Mouse (Mus musculus) lung, postnatal 0 days (tissue): ENCODE results near the gene Camk2b. TPM values are rescaled to one million over a fixed set of nuclear protein-coding genes. Genes with fewer than 3 reads are reported as not detected.

ENCODE experiments used
- ATAC-seq: fragments of 200-750 bp; cut with Nextera tagmentation; 2 replicates; pipeline ENCODE4 v1.8.0; 2017; ENCODE audit warnings: moderate library complexity
- DNase-seq: peaks from one replicate; pipeline ENCODE4 v3.0.0-alpha.2; 2016; ENCODE audit warnings: low spot score
- H3K27ac ChIP-seq: fragments of 300-500 bp; sonication (generic); 2 replicates; pipeline ENCODE4 v1.5.1; 2014; ENCODE audit warnings: antibody characterized with exemption, mild to moderate bottlenecking, low read length, mixed read lengths
- H3K27me3 ChIP-seq: fragments of 300-500 bp; sonication (generic); replicated peaks from 2 replicates; pipeline ENCODE4 v1.6.1; 2014; ENCODE audit warnings: low read length, mixed read lengths; ENCODE audit not compliant: insufficient read depth
- H3K36me3 ChIP-seq: fragments of 300-500 bp; sonication (generic); 2 replicates; pipeline ENCODE4 v1.6.1; 2014; ENCODE audit warnings: low read length, mixed read lengths; ENCODE audit not compliant: insufficient read depth
- H3K4me1 ChIP-seq: fragments of 300-500 bp; sonication (generic); 2 replicates; pipeline ENCODE4 v1.6.1; 2014; ENCODE audit warnings: antibody characterized with exemption, low read depth, low read length, mixed read lengths; ENCODE audit not compliant: insufficient read depth
- H3K4me2 ChIP-seq: fragments of 300-500 bp; sonication (generic); replicated peaks from 2 replicates; pipeline ENCODE4 v1.6.1; 2014; ENCODE audit warnings: low read depth, mild to moderate bottlenecking, low read length, moderate library complexity, mixed read lengths
- H3K4me3 ChIP-seq: fragments of 300-500 bp; sonication (generic); 2 replicates; pipeline ENCODE4 v1.5.1; 2014; ENCODE audit warnings: low read depth, low read length
- H3K9ac ChIP-seq: fragments of 300-500 bp; sonication (generic); replicated peaks from 2 replicates; pipeline ENCODE4 v1.6.1; 2014; ENCODE audit warnings: low read depth, mild to moderate bottlenecking
- H3K9me3 ChIP-seq: fragments of 300-500 bp; sonication (generic); 2 replicates; pipeline ENCODE4 v1.6.1; 2016; ENCODE audit warnings: low read length, mixed read lengths
- CTCF ChIP-seq: IDR thresholded peaks from 2 replicates; pipeline ENCODE4 v1.5.1; 2016; ENCODE audit warnings: antibody characterized with exemption, mild to moderate bottlenecking
- EP300 ChIP-seq: IDR thresholded peaks from 2 replicates; pipeline ENCODE4 v1.6.1; 2016; ENCODE audit warnings: antibody characterized with exemption, mild to moderate bottlenecking, control low read depth
- WGBS: fragments of 180-500 bp; shearing (Covaris S2); extraction: QIAGEN DNeasy Blood & Tissue Kit; methylation state at CpG from one replicate; pipeline ENCODE4 v1.1.7; 2014; 5-methylcytosine and 5-hydroxymethylcytosine counted together
- polyA plus RNA-seq: library from polyadenylated mRNA; unstranded; fragments of >200 nt; fragmentation: Nextera tagmentation; extraction: Ambion mirVana; gene quantifications from 2 replicates; pipeline ENCODE4 v1.2.1, GENCODE M21; 2015

The Camk2b gene
- polyA plus RNA-seq, 1 experiment from 2014 or later: 2.9 TPM

GRCm38 (mm10) chr11:5966751-5967150 is 99.4 kb downstream of the Camk2b start:
- no peak overlapping the region for H3K9ac ChIP-seq
- no peak overlapping the region for H3K4me3 ChIP-seq
- H3K36me3 ChIP-seq: peaks cover 29% of the 10 kb centered on the region
- 92% methylated on average over 3 of the region's 3 CpGs for WGBS
- TF ChIP-seq CTCF: no peak
- TF ChIP-seq EP300: no peak
- ATAC-seq (no peak), DNase-seq (no peak)
- H3K27me3 ChIP-seq: no peaks in the 10 kb centered on the region
- no peak overlapping the region for H3K4me2 ChIP-seq
- no peaks in the 10 kb centered on the region for H3K4me1 ChIP-seq
- no peaks in the 10 kb centered on the region for H3K9me3 ChIP-seq
- no peak overlapping the region for H3K27ac ChIP-seq

- no peaks in the 10 kb centered on the region for H3K9me3 ChIP-seq
- no peak overlapping the region for H3K4me2 ChIP-seq
- no peak for TF ChIP-seq CTCF
- no peak for TF ChIP-seq EP300
- WGBS: 82% methylated on average over 11 of the region's 11 CpGs
- H3K4me1 ChIP-seq: no peaks in the 10 kb centered on the region
- H3K27ac ChIP-seq: no peak overlapping the region
- DNase-seq (no peak), ATAC-seq (no peak)
- no peak overlapping the region for H3K4me3 ChIP-seq
- no peaks in the 10 kb centered on the region for H3K27me3 ChIP-seq
- H3K9ac ChIP-seq: no peak overlapping the region
- H3K36me3 ChIP-seq: peaks cover 37% of the 10 kb centered on the region
Observed at GRCm38 (mm10) chr11:5965865-5966264, 100.3 kb downstream of the Camk2b start.

GRCm38 (mm10) chr11:5960051-5960450 is 106.1 kb downstream of the Camk2b start:
- Histone ChIP-seq H3K9ac (no peak overlapping the region), H3K27ac (no peak overlapping the region), H3K36me3 (peaks cover 39% of the 10 kb centered on the region), H3K4me3 (no peak overlapping the region), H3K9me3 (no peaks in the 10 kb centered on the region), H3K4me1 (peaks cover 7% of the 10 kb centered on the region; the same call in 1 of the 2 replicates), H3K27me3 (no peaks in the 10 kb centered on the region), H3K4me2 (no peak overlapping the region)
- 69% methylated on average over 2 of the region's 2 CpGs for whole genome bisulfite sequencing
- ATAC-seq (no peak), DNase-seq (no peak)
- TF ChIP-seq EP300 (no peak), CTCF (no peak)

GRCm38 (mm10) chr11:5955546-5956276 is 110.5 kb downstream of the Camk2b start, which contains the start of gene Ykt6:
Ykt6 (plus strand) TSS chr11:5955693.
- Histone ChIP-seq H3K27me3 (no peaks in the 10 kb centered on the region), H3K4me2 (peak within 1 kb of the TSS; percentile 87), H3K4me1 (peaks cover 7% of the 10 kb centered on the region; the same call in 1 of the 2 replicates), H3K9me3 (no peaks in the 10 kb centered on the region), H3K4me3 (peak within 1 kb of the TSS; percentile 75), H3K9ac (peak within 1 kb of the TSS; percentile 98), H3K36me3 (0 out of 2 replicates have a peak, but pooled peaks cover under 1% of the 10 kb centered on the region), H3K27ac (peak within 1 kb of the TSS; percentile 95)
- DNase-seq: peak; percentile 99
- 2% methylated on average over 65 of the region's 71 CpGs for WGBS
- peak; percentile 98 for ATAC-seq
- no peak for TF ChIP-seq EP300
- TF ChIP-seq CTCF: no peak

- Histone ChIP-seq H3K9ac (peak overlapping the region; percentile 98), H3K9me3 (no peaks in the 10 kb centered on the region), H3K36me3 (no peaks in the 10 kb centered on the region), H3K4me3 (peak overlapping the region; percentile 75), H3K27me3 (no peaks in the 10 kb centered on the region), H3K4me2 (peak overlapping the region; percentile 87), H3K27ac (peak overlapping the region; percentile 95), H3K4me1 (peaks cover 7% of the 10 kb centered on the region; the same call in 1 of the 2 replicates)
- 5% methylated on average over 7 of the region's 7 CpGs for WGBS
- DNase-seq (peak; percentile 77), ATAC-seq (peak; percentile 66)
- TF ChIP-seq CTCF (peak; percentile 50), EP300 (no peak)
Observed at GRCm38 (mm10) chr11:5954965-5955504, 111.1 kb downstream of the Camk2b start.

- H3K4me3 ChIP-seq: no peak overlapping the region
- no peak overlapping the region for H3K4me2 ChIP-seq
- H3K36me3 ChIP-seq: no peaks in the 10 kb centered on the region
- DNase-seq: no peak
- no peaks in the 10 kb centered on the region for H3K27me3 ChIP-seq
- no peak overlapping the region for H3K9ac ChIP-seq
- H3K27ac ChIP-seq: no peak overlapping the region
- H3K9me3 ChIP-seq: no peaks in the 10 kb centered on the region
- no peak for ATAC-seq
- H3K4me1 ChIP-seq: peaks cover 7% of the 10 kb centered on the region; the same call in 1 of the 2 replicates
- no peak for TF ChIP-seq CTCF
- no peak for TF ChIP-seq EP300
- 70% methylated on average over 5 of the region's 5 CpGs for WGBS
Observed at GRCm38 (mm10) chr11:5954435-5954834, 111.7 kb downstream of the Camk2b start.
